In the genomic region with DNA sequence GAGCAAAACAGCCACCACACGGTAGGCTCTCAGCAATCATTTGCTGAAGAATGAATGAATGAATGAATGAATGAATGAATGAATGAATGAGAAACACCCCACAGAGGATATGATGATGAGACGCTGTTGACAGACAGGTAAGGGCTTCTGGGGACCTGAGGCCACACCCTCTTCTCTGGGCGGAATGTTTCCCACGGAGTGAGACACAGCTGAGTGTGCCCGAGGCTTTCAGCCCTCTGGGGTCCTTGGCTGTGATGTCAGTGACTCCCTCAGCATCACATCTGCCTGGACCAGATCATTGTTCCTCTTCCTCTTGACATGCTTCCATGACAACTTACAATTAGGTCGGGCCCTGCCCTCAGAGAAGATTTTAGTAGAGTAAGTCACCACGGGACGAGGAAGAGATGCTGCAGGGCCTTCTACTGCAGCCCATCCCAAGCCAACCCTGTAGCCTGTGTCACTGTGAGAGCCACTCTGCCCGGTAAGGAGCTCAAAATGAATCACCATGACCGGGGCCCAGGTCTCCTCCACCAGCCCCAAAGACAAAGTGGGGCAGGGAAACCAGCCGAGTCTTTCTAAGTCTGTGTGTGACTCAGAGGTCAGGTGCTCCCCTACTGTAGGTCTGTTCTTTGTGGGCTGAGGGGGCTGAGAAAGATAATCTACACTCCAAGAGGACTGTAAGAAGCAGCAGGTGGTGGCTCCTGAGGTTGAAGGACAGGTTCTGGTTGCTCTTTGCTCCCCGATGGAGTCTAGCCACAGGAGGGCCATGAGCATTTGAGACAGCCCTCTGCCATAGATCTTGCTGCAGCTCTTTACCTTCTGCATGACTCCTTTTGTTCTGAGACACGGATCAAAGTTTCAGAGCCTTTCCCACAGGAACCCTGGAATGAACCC, we compare ENCODE assay signal across 13 mouse cellular contexts. TPM values are rescaled to one million over a fixed set of nuclear protein-coding genes. Genes with fewer than 3 reads are reported as not detected.
DNase-seq lines count a peak whose midpoint lies in the region; ATAC-seq and TF ChIP-seq lines count a peak whose summit lies in the region.
"Had no signal": no experiment of that assay in that cellular context is flagged by ENCODE, and none has a peak within 500 bp of the region (broad histone marks: within the 10 kb centered on the region; RNA-seq: fewer than 3 reads in every experiment).

No protein-coding gene starts in this region.

- in situ Hi-C loops in Patski (cut with MboI; ENCODE audit: low pct_unique_long_range_greater_than_20kb), result no loop called here

- CTCF ChIA-PET in Patski (lab: Charles Lee), result interaction anchor here (1.0 to 1.8 kb wide), 7 partner anchors 11 to 100 kb away, joined by 3 to 7 read pairs (median 3); no protein-coding TSS in a partner anchor

- H3K36me3 ChIP-seq in liver, postnatal 0 days (replicated peaks; ENCODE audit: insufficient read depth, low read length), result no peaks in the 10 kb centered on the region
- H3K36me3 ChIP-seq in forebrain, embryonic 15.5 days, result no peaks in the 10 kb centered on the region
- no peaks in the 10 kb centered on the region for H3K36me3 ChIP-seq in stomach, embryonic 15.5 days
- H3K36me3 ChIP-seq: liver, embryonic 13.5 days had no signal

- H3K27ac ChIP-seq in liver, postnatal 0 days (ENCODE audit: low read depth), result no peak overlapping the region
- H3K27ac ChIP-seq in forebrain, embryonic 15.5 days (replicated peaks), result peak overlapping the region; percentile 55; the same call in 1 of the 2 replicates
- 0 out of 2 replicates have a peak overlapping the region, but pooled peaks have one; percentile 9 for H3K27ac ChIP-seq in stomach, embryonic 15.5 days
- H3K27ac ChIP-seq: liver, embryonic 13.5 days had no signal

- no peak for DNase-seq in liver, postnatal 0 days
- DNase-seq in liver (no peak), Patski (ENCODE audit: low read depth, low spot score) (no peak)
- no peak for DNase-seq in gastrocnemius, adult 18-20 months (ENCODE audit: low spot score)
- no peak for DNase-seq in right cerebral cortex, postnatal 14 days
- DNase-seq: cerebellum, postnatal 25 days; kidney, postnatal 14 days; liver, embryonic 13.5 days; right cerebral cortex, adult 18-20 months had no signal

- POLR2A ChIA-PET in Patski (lab: Charles Lee), result no interaction called here

- H3K4me3 ChIP-seq in liver, postnatal 0 days (ENCODE audit: low read depth, low read length), result no peak overlapping the region
- H3K4me3 ChIP-seq in forebrain, embryonic 15.5 days, result no peak overlapping the region
- no peak overlapping the region for H3K4me3 ChIP-seq in stomach, embryonic 15.5 days (replicated peaks)
- H3K4me3 ChIP-seq: liver, embryonic 13.5 days; myocyte had no signal

- no peaks in the 10 kb centered on the region for H3K27me3 ChIP-seq in liver, postnatal 0 days (ENCODE audit: insufficient read depth, low read length)
- no peaks in the 10 kb centered on the region for H3K27me3 ChIP-seq in Patski
- H3K27me3 ChIP-seq in forebrain, embryonic 15.5 days, result no peaks in the 10 kb centered on the region
- no peaks in the 10 kb centered on the region; the same call in 1 of the 2 replicates for H3K27me3 ChIP-seq in stomach, embryonic 15.5 days (replicated peaks)

- 57% methylated on average over 13 of the region's 13 CpGs for WGBS in liver, postnatal 0 days (ENCODE audit: insufficient replicate concordance)
- WGBS in forebrain, embryonic 15.5 days, result 74% methylated on average over 13 of the region's 13 CpGs
- 65% methylated on average over 13 of the region's 13 CpGs for WGBS in stomach, embryonic 15.5 days

- peak overlapping the region; percentile 52; the same call in 1 of the 2 replicates for H3K4me2 ChIP-seq in liver, postnatal 0 days (ENCODE audit: low read depth, low read length)
- 0 out of 2 replicates have a peak overlapping the region, but pooled peaks have one; percentile 24 for H3K4me2 ChIP-seq in forebrain, embryonic 15.5 days (replicated peaks)
- no peak overlapping the region for H3K4me2 ChIP-seq in stomach, embryonic 15.5 days

- no peak for ATAC-seq in liver, postnatal 0 days
- ATAC-seq in Patski, result peak; percentile 52
- 0 out of 2 replicates have a peak, but pooled peaks have one; percentile 9 for ATAC-seq in forebrain, embryonic 15.5 days (replicated peaks)
- ATAC-seq in stomach, embryonic 15.5 days (ENCODE audit: insufficient read depth, low FRiP score, low read depth), result no peak
- ATAC-seq: inflammation-experienced regulatory T-cells, adult 6 months had no signal

- no peak for TF ChIP-seq CTCF in liver, postnatal 0 days (IDR thresholded peaks at IDR 0.05; ENCODE audit: low read depth)
- TF ChIP-seq CTCF in Patski (IDR thresholded peaks at IDR 0.05), result no peak

- H3K9me3 ChIP-seq in liver, postnatal 0 days (ENCODE audit: low read length), result no peaks in the 10 kb centered on the region
- H3K9me3 ChIP-seq in forebrain, embryonic 15.5 days, result no peaks in the 10 kb centered on the region
- no peaks in the 10 kb centered on the region for H3K9me3 ChIP-seq in stomach, embryonic 15.5 days
- H3K9me3 ChIP-seq: liver, embryonic 13.5 days had no signal

- H3K9ac ChIP-seq in liver, postnatal 0 days (replicated peaks), result no peak overlapping the region; the same call in 1 of the 2 replicates
- H3K9ac ChIP-seq in forebrain, embryonic 15.5 days (replicated peaks), result no peak overlapping the region
- no peak overlapping the region for H3K9ac ChIP-seq in stomach, embryonic 15.5 days
- H3K9ac ChIP-seq: liver, embryonic 13.5 days had no signal

- no peak for TF ChIP-seq EP300 in liver, postnatal 0 days (IDR thresholded peaks at IDR 0.05; ENCODE audit: low read depth)

- peaks cover 11% of the 10 kb centered on the region for H3K4me1 ChIP-seq in liver, postnatal 0 days (ENCODE audit: insufficient read depth)
- H3K4me1 ChIP-seq in forebrain, embryonic 15.5 days, result peaks cover 24% of the 10 kb centered on the region
- H3K4me1 ChIP-seq in stomach, embryonic 15.5 days, result peaks cover 23% of the 10 kb centered on the region

RNA-seq across cellular contexts. Expression of gene Rab4a, which starts 51.0 kb away (rescaled TPM):
- polyA plus RNA-seq in liver, postnatal 0 days (2015; fragmentation: Nextera tagmentation; extraction: Ambion mirVana), result 30.4 and 36.3 TPM in 2 replicates
- 34.1 TPM for polyA plus RNA-seq in Patski (2021)
- polyA plus RNA-seq in forebrain, embryonic 15.5 days (2015; fragmentation: Nextera tagmentation; extraction: Ambion mirVana), result 78.2 and 78.5 TPM in 2 replicates
- 46.7 and 49.1 TPM in 2 replicates for polyA plus RNA-seq in stomach, embryonic 15.5 days (2015; fragmentation: Nextera tagmentation; extraction: Ambion mirVana)
- total RNA-seq in gastrocnemius, adult 18-20 months (2021), result 10 to 100 TPM; 14.8 to 14.9 TPM

Comparison
In these comparisons a context has a peak if more than half of its experiments do, and no peak if none do; other contexts are left out.
1. ATAC-seq: peak in Patski (single experiment) and forebrain, embryonic 15.5 days (single experiment); none in liver, postnatal 0 days (single experiment) and stomach, embryonic 15.5 days (single experiment).